Mouse (Mus musculus): ENCODE results near the gene Pde4dip. TPM values are rescaled to one million over a fixed set of nuclear protein-coding genes. Genes with fewer than 3 reads are reported as not detected.

Gene Pde4dip
- total and polyA plus RNA-seq, 3 experiments = 1,061 to 1,897 (median 1,629) TPM

DNA sequence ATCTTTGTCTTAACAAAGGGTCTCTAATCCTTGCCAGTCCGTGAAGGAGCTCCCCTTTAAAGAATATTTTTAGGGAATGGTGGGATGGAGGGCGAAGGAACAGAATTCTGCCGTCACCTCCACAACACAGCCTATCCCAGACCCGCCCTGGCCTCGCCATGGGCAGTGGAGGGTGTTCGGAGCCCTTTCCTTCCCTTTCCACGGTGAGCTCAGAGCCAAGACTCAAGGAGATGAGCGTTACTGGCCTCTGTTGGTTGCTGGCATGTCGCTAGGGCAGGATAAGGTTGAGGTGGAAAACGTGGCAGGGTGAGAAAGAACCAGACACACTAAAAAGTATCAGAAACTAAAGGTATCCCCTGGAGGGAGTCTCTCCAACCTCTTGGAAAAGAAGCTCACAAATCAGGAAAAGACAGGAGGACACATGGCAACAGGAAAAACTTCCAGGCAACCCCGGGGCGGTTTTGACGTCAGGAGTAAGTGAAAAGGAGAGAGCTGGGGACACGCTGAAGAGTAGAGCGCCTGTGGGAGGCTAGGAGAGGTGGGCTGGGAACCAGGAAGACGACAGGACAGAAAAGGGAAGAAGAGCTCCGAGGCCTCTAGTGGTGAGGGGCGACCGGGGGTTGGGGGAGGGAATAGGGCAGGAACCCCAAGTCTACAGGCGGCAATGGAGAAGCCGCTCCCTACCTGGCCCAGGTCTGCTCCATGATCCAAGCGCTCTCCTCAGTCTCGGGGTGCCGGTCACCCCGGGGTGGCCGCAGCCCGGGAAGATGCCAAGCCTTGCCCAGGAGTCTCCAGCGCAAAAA is 21.1 kb downstream of the Pde4dip start:
- H3K79me2 ChIP-seq (replicated peaks; ENCODE audit: control insufficient read depth, insufficient read depth, low read length) = no peaks in the 10 kb centered on the region
- TF ChIP-seq CTCF (IDR thresholded peaks at IDR 0.05) (no peak), EP300 (IDR thresholded peaks at IDR 0.05; ENCODE audit: insufficient read depth, low read depth, low read length) (no peak), POLR2A (IDR thresholded peaks at IDR 0.05; ENCODE audit: insufficient read depth, low read depth, low read length) (no peak)
- peak overlapping the region; percentile 87 for H3K9ac ChIP-seq (ENCODE audit: low read depth, low read length)
- H3K4me1 ChIP-seq (ENCODE audit: control insufficient read depth, insufficient read depth, low read length) = peaks cover 3% of the 10 kb centered on the region
- H3K4me3 ChIP-seq = peak overlapping the region; percentile 58
- 2% methylated on average over 28 of the region's 28 CpGs for WGBS
- peaks cover 2% of the 10 kb centered on the region; the same call in 1 of the 2 replicates for H3K36me3 ChIP-seq (ENCODE audit: control insufficient read depth, insufficient read depth, low read length)
- H3K27me3 ChIP-seq (ENCODE audit: control insufficient read depth, insufficient read depth, low read length) = no peaks in the 10 kb centered on the region; the same call in 1 of the 2 replicates
- peak overlapping the region; percentile 88 for H3K27ac ChIP-seq
- DNase-seq = peak; percentile 19 to 20
- intact Hi-C loops (cut with DNase I) = loop anchor here (2.0 kb wide), 1 partner anchor 45 kb away; no protein-coding TSS in a partner anchor

DNA sequence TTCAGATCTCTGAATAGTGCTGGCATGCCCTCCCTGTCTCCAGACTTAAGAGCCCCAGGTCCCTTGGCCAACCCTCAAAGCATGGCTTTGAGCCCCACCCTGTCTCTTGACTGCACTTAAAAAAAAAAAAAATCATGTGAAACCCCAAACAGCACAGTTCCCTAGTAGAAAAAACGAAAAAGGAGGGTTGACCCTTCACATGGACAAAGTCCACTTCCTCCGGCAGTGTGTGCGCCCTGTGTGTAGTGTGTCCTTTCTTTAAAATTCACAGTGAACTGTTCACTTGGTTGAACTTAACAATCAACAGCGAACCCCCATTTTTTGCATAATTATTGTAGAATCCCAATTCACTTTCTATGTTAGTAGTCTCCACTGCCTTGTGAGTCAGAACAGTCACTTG is 21.8 kb downstream of the Pde4dip start:
- H3K4me1 ChIP-seq (ENCODE audit: control insufficient read depth, insufficient read depth, low read length) = peaks cover 3% of the 10 kb centered on the region
- intact Hi-C loops (cut with DNase I) = no loop called here
- H3K4me3 ChIP-seq = peak overlapping the region; percentile 58
- WGBS = 48% methylated on average over 4 of the region's 4 CpGs
- H3K27ac ChIP-seq = peak overlapping the region; percentile 88; the same call in 1 of the 2 replicates
- no peaks in the 10 kb centered on the region; the same call in 1 of the 2 replicates for H3K27me3 ChIP-seq (ENCODE audit: control insufficient read depth, insufficient read depth, low read length)
- H3K9ac ChIP-seq (ENCODE audit: low read depth, low read length) = peak overlapping the region; percentile 87
- TF ChIP-seq CTCF (IDR thresholded peaks at IDR 0.05) (no peak), EP300 (IDR thresholded peaks at IDR 0.05; ENCODE audit: insufficient read depth, low read depth, low read length) (no peak), POLR2A (IDR thresholded peaks at IDR 0.05; ENCODE audit: insufficient read depth, low read depth, low read length) (no peak)
- no peaks in the 10 kb centered on the region for H3K79me2 ChIP-seq (replicated peaks; ENCODE audit: control insufficient read depth, insufficient read depth, low read length)
- DNase-seq = no peak
- peaks cover 2% of the 10 kb centered on the region; the same call in 1 of the 2 replicates for H3K36me3 ChIP-seq (ENCODE audit: control insufficient read depth, insufficient read depth, low read length)

DNA sequence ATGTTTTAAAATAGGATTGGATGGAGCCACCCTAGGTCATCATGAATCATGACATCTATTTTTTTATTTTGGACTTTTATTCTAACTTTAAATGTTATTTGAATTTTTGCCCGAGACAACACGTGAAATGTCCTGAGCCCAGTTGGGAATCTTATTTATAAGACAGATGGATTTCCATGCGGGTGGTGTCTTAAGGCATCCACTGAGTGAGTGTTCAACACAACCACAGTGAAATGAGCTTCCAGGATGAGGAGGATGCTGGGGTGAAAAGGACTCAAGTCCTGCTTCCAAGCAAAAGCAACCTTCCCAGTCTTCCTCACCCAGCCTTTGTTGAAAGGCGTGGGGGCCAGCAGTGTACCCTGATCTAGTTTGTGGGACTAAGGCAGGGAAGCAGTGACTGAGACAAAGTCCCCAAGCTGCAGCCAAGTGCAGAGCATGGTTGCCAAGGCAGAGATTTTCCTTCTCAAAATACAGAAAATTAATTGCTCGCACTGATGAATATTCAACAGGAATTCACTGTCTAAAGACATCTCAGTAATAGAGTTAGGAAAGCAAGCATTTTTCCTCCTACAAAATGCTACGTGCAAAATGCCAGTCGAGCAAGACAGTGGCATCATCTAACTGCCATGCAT is 27.6 kb downstream of the Pde4dip start:
- no peak for TF ChIP-seq POLR2A (IDR thresholded peaks at IDR 0.05; ENCODE audit: insufficient read depth, low read depth, low read length)
- no peak for TF ChIP-seq EP300 (IDR thresholded peaks at IDR 0.05; ENCODE audit: insufficient read depth, low read depth, low read length)
- TF ChIP-seq CTCF (IDR thresholded peaks at IDR 0.05) = no peak
- Histone ChIP-seq H3K4me1 (ENCODE audit: control insufficient read depth, insufficient read depth, low read length) (no peaks in the 10 kb centered on the region), H3K9ac (ENCODE audit: low read depth, low read length) (no peak overlapping the region), H3K36me3 (ENCODE audit: control insufficient read depth, insufficient read depth, low read length) (peaks cover 2% of the 10 kb centered on the region), H3K79me2 (replicated peaks; ENCODE audit: control insufficient read depth, insufficient read depth, low read length) (0 out of 2 replicates have a peak, but pooled peaks cover 2% of the 10 kb centered on the region), H3K27ac (no peak overlapping the region), H3K4me3 (no peak overlapping the region), H3K27me3 (ENCODE audit: control insufficient read depth, insufficient read depth, low read length) (no peaks in the 10 kb centered on the region)
- WGBS = 78% methylated on average over 7 of the region's 7 CpGs
- intact Hi-C loops (cut with DNase I) = no loop called here
- no peak for DNase-seq

DNA sequence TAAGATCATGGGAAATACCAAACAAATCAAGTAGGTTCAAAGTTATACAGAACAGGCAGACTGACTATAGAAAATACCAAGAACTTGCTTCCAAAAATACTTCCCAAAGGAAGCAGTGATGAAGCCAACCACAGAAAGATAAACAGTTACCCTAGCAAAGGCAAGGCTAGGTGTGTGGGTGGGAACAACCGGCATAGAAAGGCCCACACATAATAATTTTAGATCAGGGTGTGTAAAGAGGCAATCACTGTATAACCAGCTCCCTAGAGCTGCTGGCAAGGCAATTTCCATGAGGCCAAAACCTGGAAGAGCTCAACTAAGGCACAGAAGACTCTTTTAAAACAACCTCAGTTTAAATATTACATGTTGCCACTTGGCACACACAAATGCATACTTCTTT is 29.1 kb downstream of the Pde4dip start:
- Histone ChIP-seq H3K27ac (no peak overlapping the region), H3K4me3 (no peak overlapping the region), H3K9ac (ENCODE audit: low read depth, low read length) (no peak overlapping the region), H3K36me3 (ENCODE audit: control insufficient read depth, insufficient read depth, low read length) (no peaks in the 10 kb centered on the region; the same call in 1 of the 2 replicates), H3K27me3 (ENCODE audit: control insufficient read depth, insufficient read depth, low read length) (no peaks in the 10 kb centered on the region), H3K79me2 (replicated peaks; ENCODE audit: control insufficient read depth, insufficient read depth, low read length) (0 out of 2 replicates have a peak, but pooled peaks cover 2% of the 10 kb centered on the region), H3K4me1 (ENCODE audit: control insufficient read depth, insufficient read depth, low read length) (no peaks in the 10 kb centered on the region)
- no peak for DNase-seq
- WGBS = 29% methylated on average over 1 of the region's 1 CpGs
- intact Hi-C loops (cut with DNase I) = no loop called here
- no peak for TF ChIP-seq POLR2A (IDR thresholded peaks at IDR 0.05; ENCODE audit: insufficient read depth, low read depth, low read length)
- no peak for TF ChIP-seq CTCF (IDR thresholded peaks at IDR 0.05)
- no peak for TF ChIP-seq EP300 (IDR thresholded peaks at IDR 0.05; ENCODE audit: insufficient read depth, low read depth, low read length)

DNA sequence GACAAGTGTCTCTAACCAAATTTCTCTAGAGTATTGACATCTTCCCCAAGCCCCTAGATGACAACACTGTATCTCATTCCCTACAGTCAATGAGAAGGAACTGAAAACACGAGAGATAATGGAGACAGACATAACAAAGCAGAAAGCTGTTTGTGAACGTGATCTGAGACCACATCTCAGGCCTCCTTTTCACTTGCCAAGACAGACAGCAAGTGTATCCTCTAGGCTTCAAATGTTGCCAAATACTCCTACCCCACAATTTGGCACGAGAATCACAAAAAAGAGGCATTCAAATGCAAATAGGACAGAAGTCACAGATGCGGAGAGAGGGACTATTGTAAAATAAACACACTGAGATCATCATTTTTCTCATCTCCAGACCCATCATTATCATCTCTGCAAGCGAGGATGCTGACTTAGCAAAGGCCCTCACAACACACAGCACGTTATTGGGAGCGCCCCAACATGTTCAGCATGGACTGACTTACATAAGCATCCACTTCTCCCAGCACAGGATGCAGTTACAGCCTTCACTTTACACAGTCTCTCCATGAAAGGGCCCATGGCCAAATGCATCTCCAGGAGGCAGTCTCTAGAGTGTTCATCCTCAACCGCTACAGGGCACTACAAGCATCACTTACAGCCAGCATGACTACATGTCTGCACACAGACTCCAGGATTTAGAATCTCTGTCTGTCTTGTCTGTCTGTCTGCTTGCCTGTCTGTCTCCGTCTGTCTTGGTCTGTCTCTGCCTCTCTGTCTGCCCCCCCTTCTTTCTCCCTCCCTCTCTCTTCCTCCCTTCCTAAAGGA is 33.7 kb downstream of the Pde4dip start:
- 0 out of 2 replicates have a peak, but pooled peaks cover 2% of the 10 kb centered on the region for H3K79me2 ChIP-seq (replicated peaks; ENCODE audit: control insufficient read depth, insufficient read depth, low read length)
- no peak for TF ChIP-seq EP300 (IDR thresholded peaks at IDR 0.05; ENCODE audit: insufficient read depth, low read depth, low read length)
- no peak for TF ChIP-seq POLR2A (IDR thresholded peaks at IDR 0.05; ENCODE audit: insufficient read depth, low read depth, low read length)
- no peak for TF ChIP-seq CTCF (IDR thresholded peaks at IDR 0.05)
- no peaks in the 10 kb centered on the region for H3K4me1 ChIP-seq (ENCODE audit: control insufficient read depth, insufficient read depth, low read length)
- H3K27me3 ChIP-seq (ENCODE audit: control insufficient read depth, insufficient read depth, low read length) = no peaks in the 10 kb centered on the region
- WGBS = 67% methylated on average over 9 of the region's 9 CpGs
- H3K36me3 ChIP-seq (ENCODE audit: control insufficient read depth, insufficient read depth, low read length) = no peaks in the 10 kb centered on the region; the same call in 1 of the 2 replicates
- H3K9ac ChIP-seq (ENCODE audit: low read depth, low read length) = no peak overlapping the region
- no peak for DNase-seq
- H3K4me3 ChIP-seq = no peak overlapping the region
- intact Hi-C loops (cut with DNase I) = no loop called here
- no peak overlapping the region for H3K27ac ChIP-seq
